Mouse (Mus musculus) neural tube, embryonic 14.5 days (tissue): ENCODE measurements around the gene Tnfaip8l1. TPM values are rescaled to one million over a fixed set of nuclear protein-coding genes. Genes with fewer than 3 reads are reported as not detected.

Experiments
- ATAC-seq: fragments of 200-750 bp; cut with Nextera tagmentation; 2 replicates; pipeline ENCODE4 v1.8.0; 2017; ENCODE audit warnings: low read depth, mild to moderate bottlenecking, moderate TSS enrichment, moderate library complexity
- H3K27ac ChIP-seq: fragments of 300-500 bp; sonication (generic); 2 replicates; pipeline ENCODE4 v1.5.1; 2014; ENCODE audit warnings: low read depth, mild to moderate bottlenecking, control low read depth, low read length, moderate library complexity, mixed read lengths
- H3K27me3 ChIP-seq: fragments of 300-500 bp; sonication (generic); 2 replicates; pipeline ENCODE4 v1.6.1; 2014; ENCODE audit warnings: low read length; ENCODE audit not compliant: control insufficient read depth, insufficient read depth
- H3K36me3 ChIP-seq: fragments of 300-500 bp; sonication (generic); 2 replicates; pipeline ENCODE4 v1.6.1; 2014; ENCODE audit warnings: low read length, mixed read lengths; ENCODE audit not compliant: control insufficient read depth, insufficient read depth
- H3K4me1 ChIP-seq: fragments of 300-500 bp; sonication (generic); 2 replicates; pipeline ENCODE4 v1.6.1; 2014; ENCODE audit warnings: low read length; ENCODE audit not compliant: control insufficient read depth, insufficient read depth
- H3K4me2 ChIP-seq: fragments of 300-500 bp; sonication (generic); 2 replicates; pipeline ENCODE4 v1.6.1; 2014; ENCODE audit warnings: mild to moderate bottlenecking, low read depth, low read length, control low read depth
- H3K4me3 ChIP-seq: fragments of 300-500 bp; sonication (generic); 2 replicates; pipeline ENCODE4 v1.5.1; 2014; ENCODE audit warnings: low read depth, low read length, control low read depth, mixed read lengths
- H3K9ac ChIP-seq: fragments of 300-500 bp; sonication (generic); replicated peaks from 2 replicates; pipeline ENCODE4 v1.6.1; 2014; ENCODE audit warnings: low read depth, mild to moderate bottlenecking, control low read depth, low read length, mixed read lengths
- H3K9me3 ChIP-seq: fragments of 300-500 bp; sonication (generic); 2 replicates; pipeline ENCODE4 v1.6.1; 2016; ENCODE audit warnings: low read length; ENCODE audit not compliant: control insufficient read depth
- WGBS: fragments of 180-500 bp; shearing (Covaris S2); extraction: QIAGEN DNeasy Blood & Tissue Kit; methylation state at CpG from one replicate; pipeline ENCODE4 v1.1.7; 2014; 5-methylcytosine and 5-hydroxymethylcytosine counted together
- polyA plus RNA-seq: library from polyadenylated mRNA; unstranded; fragments of >200 nt; fragmentation: Nextera tagmentation; extraction: Ambion mirVana; gene quantifications from 2 replicates; pipeline ENCODE4 v1.2.1, GENCODE M21; 2014

Tnfaip8l1 gene
- polyA plus RNA-seq, 1 experiment from 2014 or later = 9.2 TPM

GRCm38 (mm10) chr17:56164510-56164909 lies 2.2 kb downstream of the Tnfaip8l1 start:
- H3K27ac ChIP-seq = no peak overlapping the region
- no peak overlapping the region for H3K4me3 ChIP-seq
- peaks cover 10% of the 10 kb centered on the region for H3K4me1 ChIP-seq
- WGBS = 81% methylated on average over 3 of the region's 3 CpGs
- no peaks in the 10 kb centered on the region for H3K36me3 ChIP-seq
- no peak for ATAC-seq
- no peaks in the 10 kb centered on the region for H3K9me3 ChIP-seq
- no peak overlapping the region for H3K9ac ChIP-seq
- no peak overlapping the region for H3K4me2 ChIP-seq
- H3K27me3 ChIP-seq = no peaks in the 10 kb centered on the region

- Histone ChIP-seq H3K9ac (no peak overlapping the region), H3K27me3 (no peaks in the 10 kb centered on the region), H3K4me2 (no peak overlapping the region), H3K27ac (0 out of 2 replicates have a peak overlapping the region, but pooled peaks have one; percentile 10), H3K4me3 (no peak overlapping the region), H3K9me3 (no peaks in the 10 kb centered on the region), H3K4me1 (peaks cover 10% of the 10 kb centered on the region), H3K36me3 (no peaks in the 10 kb centered on the region)
- ATAC-seq = no peak
- WGBS = 18% methylated on average over 11 of the region's 11 CpGs
Measured at GRCm38 (mm10) chr17:56165671-56166070, 3.4 kb downstream of the Tnfaip8l1 start.

- no peak overlapping the region for H3K4me2 ChIP-seq
- no peak for ATAC-seq
Measured at GRCm38 (mm10) chr17:56169830-56170229, 7.6 kb downstream of the Tnfaip8l1 start.

GRCm38 (mm10) chr17:56170636-56171035 lies 8.4 kb downstream of the Tnfaip8l1 start:
- no peak overlapping the region for H3K4me2 ChIP-seq
- no peaks in the 10 kb centered on the region for H3K9me3 ChIP-seq
- 13% methylated on average over 10 of the region's 10 CpGs for WGBS
- no peak overlapping the region for H3K4me3 ChIP-seq
- peaks cover 4% of the 10 kb centered on the region; the same call in 1 of the 2 replicates for H3K36me3 ChIP-seq
- ATAC-seq = peak; percentile 29; the same call in 1 of the 2 replicates
- H3K9ac ChIP-seq = no peak overlapping the region
- H3K4me1 ChIP-seq = no peaks in the 10 kb centered on the region
- no peak overlapping the region; the same call in 1 of the 2 replicates for H3K27ac ChIP-seq
- no peaks in the 10 kb centered on the region for H3K27me3 ChIP-seq

More at GRCm38 (mm10) chr17:56169830-56170229, 7.6 kb downstream of the Tnfaip8l1 start:
- Histone ChIP-seq H3K4me3 (no peak overlapping the region), H3K9me3 (no peaks in the 10 kb centered on the region), H3K27ac (no peak overlapping the region), H3K4me1 (no peaks in the 10 kb centered on the region), H3K27me3 (no peaks in the 10 kb centered on the region), H3K9ac (no peak overlapping the region), H3K36me3 (no peaks in the 10 kb centered on the region)
- 66% methylated on average over 6 of the region's 6 CpGs for WGBS

GRCm38 (mm10) chr17:56171456-56171855 lies 9.2 kb downstream of the Tnfaip8l1 start:
- no peak overlapping the region for H3K9ac ChIP-seq
- no peaks in the 10 kb centered on the region for H3K9me3 ChIP-seq
- peaks cover 4% of the 10 kb centered on the region; the same call in 1 of the 2 replicates for H3K36me3 ChIP-seq
- 77% methylated on average over 9 of the region's 9 CpGs for WGBS
- no peaks in the 10 kb centered on the region for H3K4me1 ChIP-seq
- no peak overlapping the region for H3K4me2 ChIP-seq
- H3K4me3 ChIP-seq = no peak overlapping the region
- H3K27me3 ChIP-seq = no peaks in the 10 kb centered on the region
- H3K27ac ChIP-seq = no peak overlapping the region
- ATAC-seq = no peak

GRCm38 (mm10) chr17:56171881-56172280 lies 9.6 kb downstream of the Tnfaip8l1 start:
- 93% methylated on average over 17 of the region's 17 CpGs for WGBS
- Histone ChIP-seq H3K4me1 (no peaks in the 10 kb centered on the region), H3K36me3 (peaks cover 8% of the 10 kb centered on the region; the same call in 1 of the 2 replicates), H3K27ac (no peak overlapping the region), H3K9me3 (no peaks in the 10 kb centered on the region), H3K4me2 (no peak overlapping the region), H3K4me3 (no peak overlapping the region), H3K9ac (no peak overlapping the region), H3K27me3 (no peaks in the 10 kb centered on the region)
- no peak for ATAC-seq

GRCm38 (mm10) chr17:56173401-56174046 lies 11.2 kb downstream of the Tnfaip8l1 start:
- Histone ChIP-seq H3K9ac (no peak overlapping the region), H3K4me2 (no peak overlapping the region), H3K36me3 (peaks cover 20% of the 10 kb centered on the region), H3K4me3 (no peak overlapping the region), H3K27ac (no peak overlapping the region), H3K27me3 (no peaks in the 10 kb centered on the region), H3K4me1 (no peaks in the 10 kb centered on the region), H3K9me3 (no peaks in the 10 kb centered on the region)
- whole genome bisulfite sequencing = 58% methylated on average over 10 of the region's 10 CpGs
- no peak for ATAC-seq

- Histone ChIP-seq H3K4me2 (no peak overlapping the region), H3K4me1 (no peaks in the 10 kb centered on the region), H3K36me3 (peaks cover 33% of the 10 kb centered on the region), H3K9me3 (no peaks in the 10 kb centered on the region), H3K9ac (no peak overlapping the region), H3K4me3 (no peak overlapping the region), H3K27me3 (no peaks in the 10 kb centered on the region), H3K27ac (no peak overlapping the region)
- ATAC-seq = no peak
- WGBS = 100% methylated on average over 3 of the region's 3 CpGs
Measured at GRCm38 (mm10) chr17:56175416-56175815, 13.1 kb downstream of the Tnfaip8l1 start.

GRCm38 (mm10) chr17:56182975-56183657 lies 20.8 kb downstream of the Tnfaip8l1 start:
- H3K9ac ChIP-seq = peak overlapping the region; percentile 74
- no peaks in the 10 kb centered on the region for H3K9me3 ChIP-seq
- H3K4me3 ChIP-seq = peak overlapping the region; percentile 82
- no peaks in the 10 kb centered on the region for H3K27me3 ChIP-seq
- WGBS = 3% methylated on average over 14 of the region's 14 CpGs
- H3K4me1 ChIP-seq = peaks cover 7% of the 10 kb centered on the region
- H3K36me3 ChIP-seq = peaks cover 30% of the 10 kb centered on the region; the same call in 1 of the 2 replicates
- ATAC-seq = no peak; the same call in 1 of the 2 replicates
- peak overlapping the region; percentile 96 for H3K4me2 ChIP-seq
- peak overlapping the region; percentile 60 for H3K27ac ChIP-seq
